Mouse (Mus musculus): ENCODE data around the gene Rab3ip.

GRCm38 (mm10) chr10:116962803-116963202 is 12.2 kb upstream of the Rab3ip start:
- TF ChIP-seq GATA1 (IDR thresholded peaks at IDR 0.05; ENCODE audit: low read length) (no peak), TAL1 (IDR thresholded peaks at IDR 0.05; ENCODE audit: low read length) (no peak)

Data from erythroblast, embryonic 14.5 days (primary cell).